Mouse (Mus musculus) heart, adult 2 months (tissue): ENCODE results near the gene Rnf208.

Experiments used
- CTCF ChIP-seq: fragments of 200-600 bp; IDR thresholded peaks from 2 replicates; pipeline ENCODE4 v1.8.1; 2022; ENCODE audit warnings: antibody characterized with exemption, mild to moderate bottlenecking, moderate library complexity
- POLR2A ChIP-seq: fragments of 200-500 bp; IDR thresholded peaks from 2 replicates; pipeline ENCODE4 v1.6.1; 2011; ENCODE audit warnings: mild to moderate bottlenecking, low read depth, low read length, control low read depth; ENCODE audit not compliant: insufficient read depth

DNA sequence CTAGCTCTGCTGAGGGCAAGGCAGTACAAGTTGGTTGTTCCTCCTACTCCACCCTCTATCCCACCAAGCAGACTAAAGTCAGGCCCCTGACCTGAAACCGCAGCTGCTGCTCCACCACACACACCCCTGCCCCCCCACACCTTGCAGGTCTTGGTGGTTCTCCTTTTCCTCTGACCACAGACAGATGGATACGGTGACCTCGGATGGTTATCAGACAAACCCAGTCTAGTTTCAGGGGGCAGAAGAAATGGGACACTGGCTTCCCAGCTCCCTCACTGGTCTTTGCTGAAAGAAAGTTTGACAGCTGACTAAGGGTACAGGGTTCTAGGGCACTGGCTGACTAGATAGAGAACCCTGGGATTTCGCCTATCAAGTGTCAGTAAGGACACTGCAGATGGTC lies 8.6 kb upstream of the Rnf208 start:
- no peak for TF ChIP-seq CTCF
- TF ChIP-seq POLR2A: no peak
